ENCODE assay signal across 8 mouse cellular contexts in genomic region chr19:4121097-4121805, GRCm38 (mm10). TPM values are rescaled to one million over a fixed set of nuclear protein-coding genes. Genes with fewer than 3 reads are reported as not detected.
DNase-seq lines count a peak whose midpoint lies in the region; ATAC-seq lines count a peak whose summit lies in the region.

No protein-coding gene starts in this region.

- no peaks in the 10 kb centered on the region for H3K36me3 ChIP-seq in hindbrain, embryonic 11.5 days (ENCODE audit: control insufficient read depth, insufficient read depth, low read length)

- 4% methylated on average over 38 of the region's 38 CpGs for WGBS in hindbrain, embryonic 11.5 days

- peak overlapping the region; percentile 67; the same call in 1 of the 2 replicates for H3K27ac ChIP-seq in hindbrain, embryonic 11.5 days (ENCODE audit: low read depth, low read length)

- peak; percentile 77 for ATAC-seq in hindbrain, embryonic 11.5 days (ENCODE audit: low FRiP score)

- H3K9ac ChIP-seq in hindbrain, embryonic 11.5 days (ENCODE audit: low read depth, low read length), result peak overlapping the region; percentile 51

- H3K4me1 ChIP-seq in hindbrain, embryonic 11.5 days (replicated peaks; ENCODE audit: control insufficient read depth, insufficient read depth, low read length), result 0 out of 2 replicates have a peak, but pooled peaks cover 3% of the 10 kb centered on the region

- DNase-seq in Muller cell, postnatal 12 days (ENCODE audit: inconsistent ontology term), result peak; percentile 98
- peak; percentile 99 for DNase-seq in cerebellum, adult 9-11 months
- DNase-seq in frontal cortex, adult 2 months (ENCODE audit: extremely low spot score in 1 of 2, low spot score in 1 of 2), result peak; percentile 96 to 99
- DNase-seq in hindbrain, embryonic 11.5 days (ENCODE audit: low spot score), result peak; percentile 99
- DNase-seq in layer of hippocampus, postnatal 10 days (ENCODE audit: low spot score in 2 of 2), result peak; percentile 99
- peak; percentile 100 for DNase-seq in lung, postnatal 10 days
- DNase-seq in ovary, postnatal 36 days (ENCODE audit: low spot score), result peak; percentile 94
- DNase-seq in thymus, postnatal 25 days, result peak; percentile 99

- no peaks in the 10 kb centered on the region for H3K27me3 ChIP-seq in hindbrain, embryonic 11.5 days (ENCODE audit: control insufficient read depth, insufficient read depth, low read length)

- H3K4me3 ChIP-seq in hindbrain, embryonic 11.5 days (ENCODE audit: low read depth, low read length), result peak overlapping the region; percentile 30

- H3K9me3 ChIP-seq in hindbrain, embryonic 11.5 days (ENCODE audit: control insufficient read depth, low read length), result no peaks in the 10 kb centered on the region

- peak overlapping the region; percentile 48 for H3K4me2 ChIP-seq in hindbrain, embryonic 11.5 days (replicated peaks; ENCODE audit: low read depth, low read length)

RNA-seq across cellular contexts. Expression of gene Aip, which starts 4.4 kb away (rescaled TPM):
- 162 and 174 TPM in 2 replicates for polyA plus RNA-seq in frontal cortex, adult 2 months (2012; rRNA removed)
- 65.7 and 67.4 TPM in 2 replicates for polyA plus RNA-seq in hindbrain, embryonic 11.5 days (2014; fragmentation: Nextera tagmentation; extraction: Ambion mirVana)
- total RNA-seq in layer of hippocampus, postnatal 10 days (2021), result 10 to 100 TPM; 74.6 to 76.5 TPM

RNA-seq across cellular contexts. Expression of gene Gpr152, which starts 18.3 kb away (rescaled TPM):
- 0.06 and 0.11 TPM in 2 replicates for polyA plus RNA-seq in frontal cortex, adult 2 months (2012; rRNA removed)
- not detected in 2 replicates for polyA plus RNA-seq in hindbrain, embryonic 11.5 days (2014; fragmentation: Nextera tagmentation; extraction: Ambion mirVana)
- total RNA-seq in layer of hippocampus, postnatal 10 days (2021), result not detected

RNA-seq across cellular contexts. Expression of gene Pitpnm1, which starts 21.5 kb away (rescaled TPM):
- polyA plus RNA-seq in frontal cortex, adult 2 months (2012; rRNA removed), result 290 and 305 TPM in 2 replicates
- polyA plus RNA-seq in hindbrain, embryonic 11.5 days (2014; fragmentation: Nextera tagmentation; extraction: Ambion mirVana), result 12.2 and 15.4 TPM in 2 replicates
- total RNA-seq in layer of hippocampus, postnatal 10 days (2021), result 100 to 1,000 TPM; 178 to 201 TPM

RNA-seq across cellular contexts. Expression of gene Cabp4, which starts 22.6 kb away (rescaled TPM):
- polyA plus RNA-seq in frontal cortex, adult 2 months (2012; rRNA removed), result 0.12 and 0.17 TPM in 2 replicates
- polyA plus RNA-seq in hindbrain, embryonic 11.5 days (2014; fragmentation: Nextera tagmentation; extraction: Ambion mirVana), result not detected in 2 replicates
- total RNA-seq in layer of hippocampus, postnatal 10 days (2021), result under 1 TPM in 1 of 2 experiments, not detected in 1; 0.30 TPM

RNA-seq across cellular contexts. Expression of gene Cdk2ap2, which starts 24.3 kb away (rescaled TPM):
- polyA plus RNA-seq in frontal cortex, adult 2 months (2012; rRNA removed), result 50.3 and 58.5 TPM in 2 replicates
- polyA plus RNA-seq in hindbrain, embryonic 11.5 days (2014; fragmentation: Nextera tagmentation; extraction: Ambion mirVana), result 74.4 and 84.3 TPM in 2 replicates
- 10 to 100 TPM; 21.5 to 23.6 TPM for total RNA-seq in layer of hippocampus, postnatal 10 days (2021)

Comparison
In these comparisons a context has a peak if more than half of its experiments do, and no peak if none do; other contexts are left out.
1. Peak in every context shown above with its lines: DNase-seq, ATAC-seq, H3K4me3 ChIP-seq and H3K27ac ChIP-seq.
2. RNA of gene Pitpnm1, which starts 21.5 kb away (polyA plus RNA-seq): 290 to 305 TPM in frontal cortex, adult 2 months; 12.2 to 15.4 TPM in hindbrain, embryonic 11.5 days; every median in the first group is over 10 times any median in the second.